Mouse (Mus musculus): ENCODE measurements around the gene Slc38a6. TPM values are rescaled to one million over a fixed set of nuclear protein-coding genes. Genes with fewer than 3 reads are reported as not detected.

Gene Slc38a6
- polyA plus RNA-seq, 1 experiment from 2014 or later, result 8.3 TPM

DNA sequence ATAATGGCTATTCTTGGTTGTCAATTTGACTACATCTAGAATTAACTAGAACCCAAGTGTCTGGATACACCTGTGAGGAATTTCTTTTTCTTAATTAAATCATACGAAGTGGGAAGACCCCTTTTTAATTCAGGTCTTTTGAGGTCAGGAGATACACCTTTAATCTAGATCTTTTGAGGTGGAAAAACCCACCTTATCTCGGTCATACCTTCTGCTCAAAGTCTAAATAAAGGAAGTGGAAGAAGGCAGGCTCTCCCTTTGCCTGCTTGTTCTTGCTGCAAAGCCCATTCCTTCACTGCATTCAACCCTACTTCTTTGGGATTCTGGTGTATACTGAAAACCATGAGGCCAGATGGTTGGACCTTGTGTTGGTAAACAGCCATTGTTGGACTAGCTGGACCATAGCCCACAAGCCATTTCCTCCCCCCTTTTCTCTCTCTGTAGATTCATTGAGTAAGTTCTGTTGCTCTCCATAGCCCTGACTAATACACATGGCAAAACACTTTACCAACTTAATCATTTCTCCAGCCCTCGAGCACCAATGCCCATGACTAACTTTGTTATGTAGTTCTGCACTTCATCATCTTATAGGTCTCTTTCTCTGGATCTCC, 115.0 kb downstream of the Slc38a6 start:
- H3K4me3 ChIP-seq (replicated peaks; ENCODE audit: low read length), result no peak overlapping the region
- no peaks in the 10 kb centered on the region for H3K9me3 ChIP-seq (replicated peaks; ENCODE audit: control insufficient read depth, low read length)
- H3K4me2 ChIP-seq (ENCODE audit: low read depth, low read length), result no peak overlapping the region
- no peak for ATAC-seq (ENCODE audit: insufficient read depth, low FRiP score)
- no peaks in the 10 kb centered on the region for H3K36me3 ChIP-seq (ENCODE audit: control insufficient read depth, insufficient read depth, low read length)
- 75% methylated on average over 3 of the region's 3 CpGs for WGBS
- 0 out of 2 replicates have a peak, but pooled peaks cover 2% of the 10 kb centered on the region for H3K4me1 ChIP-seq (ENCODE audit: control insufficient read depth, insufficient read depth, low read length)
- no peak overlapping the region for H3K9ac ChIP-seq (ENCODE audit: low read length)
- no peak overlapping the region for H3K27ac ChIP-seq (ENCODE audit: low read length)
- no peaks in the 10 kb centered on the region for H3K27me3 ChIP-seq (ENCODE audit: control insufficient read depth, insufficient read depth, low read length)

DNA sequence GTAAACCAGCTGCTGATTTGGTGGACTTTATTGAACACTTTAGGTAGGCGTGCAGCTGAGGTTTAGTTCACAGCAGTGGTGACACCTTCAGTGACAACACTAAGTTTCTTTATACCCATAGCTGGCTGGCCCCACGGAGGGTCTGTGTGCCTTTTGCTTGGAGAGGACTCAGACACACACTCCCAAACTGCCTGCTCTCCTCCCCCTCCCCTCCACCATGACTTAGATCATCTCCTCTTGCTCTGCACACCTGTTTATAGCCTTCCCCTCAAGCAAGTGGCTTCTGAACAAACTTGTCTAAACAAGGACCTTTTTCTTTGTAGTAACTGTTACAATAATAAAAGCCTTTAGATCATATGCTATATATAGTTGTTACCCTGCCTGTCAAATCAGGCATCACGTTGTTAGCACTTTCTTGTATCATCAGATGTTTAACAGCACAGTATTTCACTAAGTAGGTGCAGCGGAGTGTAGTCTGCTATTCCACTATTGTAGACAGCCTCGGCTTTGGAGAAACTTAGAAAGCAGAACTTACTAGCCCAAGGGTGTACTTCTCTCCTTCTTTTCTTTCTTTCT, 115.6 kb downstream of the Slc38a6 start:
- Histone ChIP-seq H3K9me3 (replicated peaks; ENCODE audit: control insufficient read depth, low read length) (no peaks in the 10 kb centered on the region), H3K4me3 (replicated peaks; ENCODE audit: low read length) (no peak overlapping the region), H3K9ac (ENCODE audit: low read length) (no peak overlapping the region), H3K36me3 (ENCODE audit: control insufficient read depth, insufficient read depth, low read length) (no peaks in the 10 kb centered on the region), H3K4me2 (ENCODE audit: low read depth, low read length) (no peak overlapping the region), H3K4me1 (ENCODE audit: control insufficient read depth, insufficient read depth, low read length) (0 out of 2 replicates have a peak, but pooled peaks cover 2% of the 10 kb centered on the region), H3K27me3 (ENCODE audit: control insufficient read depth, insufficient read depth, low read length) (no peaks in the 10 kb centered on the region), H3K27ac (ENCODE audit: low read length) (no peak overlapping the region)
- ATAC-seq (ENCODE audit: insufficient read depth, low FRiP score), result no peak
- WGBS, result 69% methylated on average over 5 of the region's 5 CpGs

DNA sequence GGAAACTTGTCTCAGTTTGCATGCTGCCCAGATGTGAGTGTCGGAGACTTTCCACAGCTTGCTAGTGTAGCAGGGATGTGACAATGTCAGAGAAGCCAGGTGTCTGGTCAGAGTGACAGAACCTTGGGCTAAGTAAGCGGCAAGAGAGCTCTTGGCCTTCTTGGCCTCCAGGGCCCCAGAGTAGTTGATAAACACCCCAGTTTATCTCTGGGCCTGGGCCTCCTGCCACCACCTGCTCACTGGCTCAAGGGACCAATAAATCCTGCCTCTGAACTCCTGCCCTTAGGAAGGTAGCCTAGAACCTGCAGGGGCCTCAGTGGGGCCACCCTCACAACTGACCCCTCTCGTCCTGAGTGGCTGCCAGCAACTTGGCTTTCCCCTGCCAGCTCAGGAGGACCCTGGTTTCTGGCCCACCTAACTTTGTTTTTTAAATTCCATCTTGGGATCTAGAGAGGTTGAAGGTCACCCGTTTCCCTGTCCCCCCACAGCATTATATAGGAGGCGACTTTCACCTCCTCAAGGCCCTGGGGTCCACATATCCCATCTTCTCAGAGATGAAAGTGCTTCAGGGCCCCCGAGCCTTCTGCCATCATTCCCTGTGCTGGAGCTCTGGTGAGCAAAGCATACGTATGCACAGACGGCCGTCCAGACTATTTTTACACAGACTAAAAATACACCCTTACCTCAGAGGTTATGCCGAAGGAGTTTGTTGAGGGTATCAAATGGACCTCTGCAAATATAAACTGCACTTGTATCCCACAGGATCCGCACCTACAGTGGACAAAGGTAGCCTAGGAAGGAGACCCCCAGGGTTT, 116.5 kb downstream of the Slc38a6 start:
- no peak overlapping the region for H3K4me3 ChIP-seq (replicated peaks; ENCODE audit: low read length)
- no peaks in the 10 kb centered on the region for H3K27me3 ChIP-seq (ENCODE audit: control insufficient read depth, insufficient read depth, low read length)
- no peak overlapping the region for H3K27ac ChIP-seq (ENCODE audit: low read length)
- H3K9me3 ChIP-seq (replicated peaks; ENCODE audit: control insufficient read depth, low read length), result no peaks in the 10 kb centered on the region
- 75% methylated on average over 11 of the region's 11 CpGs for WGBS
- no peak for ATAC-seq (ENCODE audit: insufficient read depth, low FRiP score)
- no peak overlapping the region for H3K4me2 ChIP-seq (ENCODE audit: low read depth, low read length)
- 0 out of 2 replicates have a peak, but pooled peaks cover 2% of the 10 kb centered on the region for H3K4me1 ChIP-seq (ENCODE audit: control insufficient read depth, insufficient read depth, low read length)
- no peak overlapping the region for H3K9ac ChIP-seq (ENCODE audit: low read length)
- no peaks in the 10 kb centered on the region for H3K36me3 ChIP-seq (ENCODE audit: control insufficient read depth, insufficient read depth, low read length)

Other genes starting within 250 kb of the Slc38a6 start
- gene Six1, start 232.9 kb upstream of the Slc38a6 start, polyA plus RNA-seq (2015; fragmentation: Nextera tagmentation; extraction: Ambion mirVana), result 0.06 and 1.9 TPM in 2 replicates
- gene Six4, start 173.3 kb upstream of the Slc38a6 start, polyA plus RNA-seq (2015; fragmentation: Nextera tagmentation; extraction: Ambion mirVana), result 0.56 and 0.71 TPM in 2 replicates
- gene Mnat1, start 163.1 kb upstream of the Slc38a6 start, polyA plus RNA-seq (2015; fragmentation: Nextera tagmentation; extraction: Ambion mirVana), result 24.4 and 25.9 TPM in 2 replicates
- gene Trmt5, start 69 bp upstream of the Slc38a6 start, polyA plus RNA-seq (2015; fragmentation: Nextera tagmentation; extraction: Ambion mirVana), result 15.7 TPM in 2 replicates

Data from stomach, embryonic 16.5 days (tissue).